Mouse (Mus musculus): ENCODE measurements around the gene Ubp1.

Ubp1 gene

DNA sequence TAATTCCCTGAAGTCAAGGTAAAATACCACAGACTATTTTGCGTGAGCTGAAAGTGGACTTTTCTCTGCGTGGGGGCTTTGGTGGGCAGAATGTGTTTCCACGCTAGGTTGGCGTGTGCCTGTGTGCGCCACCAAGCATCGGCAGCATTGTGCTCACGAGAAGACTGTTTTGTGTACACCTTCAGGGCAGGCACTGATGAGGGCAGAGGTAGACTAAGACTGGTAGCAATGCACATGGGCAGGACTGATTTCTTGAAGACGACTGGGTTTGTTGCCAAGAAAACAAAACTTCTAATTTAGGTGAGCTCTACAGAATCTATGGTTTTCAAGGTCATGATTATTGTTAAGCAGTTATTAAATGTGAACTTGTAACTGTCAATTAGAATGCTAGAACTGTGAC, 38.7 kb downstream of the Ubp1 start:
- DNase-seq (ENCODE audit: low read depth), result no peak

DNA sequence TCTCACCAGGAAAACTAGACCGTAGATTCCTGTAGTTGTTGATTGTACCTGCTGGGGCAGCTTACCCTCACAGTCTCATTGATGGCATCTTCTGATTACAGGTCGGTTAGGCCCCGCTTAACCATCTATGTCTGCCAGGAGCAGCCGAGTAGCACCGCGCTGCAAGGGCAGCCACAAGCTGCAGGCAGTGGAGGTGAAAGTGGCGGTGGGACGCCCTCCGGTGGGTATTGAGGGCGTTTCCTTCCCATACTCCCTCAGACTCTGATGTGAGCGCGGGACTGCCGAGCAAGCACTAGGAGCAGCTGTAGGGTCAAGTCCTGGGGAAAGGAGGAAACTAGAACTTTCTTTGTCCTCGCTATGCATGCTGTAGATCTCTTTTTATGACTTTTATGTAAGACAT, 39.3 kb downstream of the Ubp1 start:
- DNase-seq (ENCODE audit: low read depth), result no peak

DNA sequence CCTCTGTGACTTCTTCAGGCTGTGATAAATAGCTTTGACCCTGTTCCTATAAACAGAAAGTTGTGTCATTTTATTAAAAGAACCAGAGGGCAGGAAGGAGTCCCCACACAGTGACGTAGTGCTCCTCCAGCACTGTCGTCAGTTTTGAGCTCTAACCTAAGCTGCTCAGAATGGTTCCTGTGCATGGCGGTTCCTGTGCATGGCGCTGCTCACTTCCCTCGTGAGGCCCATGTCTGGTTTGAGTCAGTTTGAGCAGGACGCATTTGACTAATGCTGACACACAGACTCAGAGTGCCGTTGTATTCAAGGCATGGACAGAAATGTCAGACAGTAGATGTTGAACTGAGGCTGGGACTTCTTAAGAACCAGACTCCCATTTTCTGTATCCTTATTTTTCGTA, 40.9 kb downstream of the Ubp1 start:
- DNase-seq (ENCODE audit: low read depth), result no peak

DNA sequence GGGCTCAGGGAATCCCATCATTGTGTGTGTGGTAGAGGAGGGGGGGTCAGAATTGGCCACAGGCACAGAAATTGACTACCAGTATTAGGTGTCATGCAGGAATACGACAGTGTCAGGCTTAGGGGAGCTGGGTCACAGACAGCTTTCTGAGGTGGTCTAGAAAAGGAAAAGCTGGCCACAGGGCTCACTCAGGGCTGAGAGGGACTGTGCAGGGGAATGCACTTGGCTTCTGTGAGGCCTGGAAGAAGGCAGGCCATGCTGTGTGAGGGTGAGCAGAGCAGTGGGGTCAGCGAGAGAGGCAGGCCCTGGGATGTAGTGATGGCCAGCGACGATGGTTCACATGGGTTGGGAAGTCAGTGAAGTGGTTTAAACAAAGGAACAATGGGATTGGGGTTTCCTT, 43.1 kb downstream of the Ubp1 start:
- no peak for DNase-seq (ENCODE audit: low read depth)

DNA sequence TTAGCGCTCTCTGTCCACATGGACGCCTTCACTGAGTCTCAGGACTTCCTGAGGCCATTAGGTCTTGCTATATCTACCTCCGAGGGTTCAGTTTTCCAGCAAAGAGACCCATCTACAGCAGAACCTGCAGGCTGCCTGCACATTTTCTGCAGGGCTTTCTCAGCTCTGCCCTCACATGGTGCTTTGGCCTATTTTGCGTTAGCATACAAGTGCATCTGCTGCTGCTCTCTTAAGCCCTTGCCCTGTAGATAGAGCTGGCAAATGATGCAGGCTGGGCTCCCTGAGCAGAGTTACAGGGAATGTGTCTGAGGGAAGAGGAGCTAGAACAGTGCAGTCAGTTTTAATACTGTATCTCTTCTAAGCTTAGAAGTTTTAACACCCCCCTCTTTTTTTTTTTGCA, 44.2 kb downstream of the Ubp1 start:
- no peak for DNase-seq (ENCODE audit: low read depth)

GRCm38 (mm10) chr9:113975442-113975841, 44.7 kb downstream of the Ubp1 start:
- DNase-seq (ENCODE audit: low read depth), result no peak

GRCm38 (mm10) chr9:113976264-113976663, 45.5 kb downstream of the Ubp1 start:
- DNase-seq (ENCODE audit: low read depth), result no peak

DNA sequence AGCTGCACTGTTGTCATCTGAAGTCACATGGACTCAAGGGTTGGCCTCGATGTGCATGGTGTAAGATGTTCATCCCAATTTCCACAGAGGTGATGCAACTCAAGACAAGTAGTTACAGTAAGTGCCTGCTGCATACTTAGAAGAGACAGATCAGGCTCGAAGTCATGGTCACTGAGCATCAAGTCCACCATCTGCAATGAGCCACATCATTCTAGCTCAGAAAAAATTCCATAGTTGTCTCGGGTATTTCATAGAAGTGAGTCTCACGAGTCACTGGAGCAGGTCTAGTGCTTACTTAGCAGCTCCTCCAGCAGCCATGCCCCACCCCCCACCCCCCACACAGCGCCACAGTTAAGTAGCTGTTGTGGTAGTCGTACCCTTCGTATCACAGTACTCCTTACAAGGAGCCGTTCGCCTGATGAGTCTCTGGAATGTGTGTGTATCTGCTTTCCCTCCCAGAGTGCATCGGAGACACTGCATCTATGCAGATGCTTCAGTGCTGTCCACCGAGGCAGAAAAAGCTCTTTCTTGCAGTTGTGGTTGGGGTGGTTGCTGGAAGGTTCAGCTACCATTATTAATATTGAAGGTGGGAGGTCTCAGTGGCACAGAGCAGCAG, 46.6 kb downstream of the Ubp1 start:
- no peak for DNase-seq (ENCODE audit: low read depth)

- DNase-seq (ENCODE audit: low read depth), result no peak
Measured at GRCm38 (mm10) chr9:113978656-113979055, 47.9 kb downstream of the Ubp1 start.

DNA sequence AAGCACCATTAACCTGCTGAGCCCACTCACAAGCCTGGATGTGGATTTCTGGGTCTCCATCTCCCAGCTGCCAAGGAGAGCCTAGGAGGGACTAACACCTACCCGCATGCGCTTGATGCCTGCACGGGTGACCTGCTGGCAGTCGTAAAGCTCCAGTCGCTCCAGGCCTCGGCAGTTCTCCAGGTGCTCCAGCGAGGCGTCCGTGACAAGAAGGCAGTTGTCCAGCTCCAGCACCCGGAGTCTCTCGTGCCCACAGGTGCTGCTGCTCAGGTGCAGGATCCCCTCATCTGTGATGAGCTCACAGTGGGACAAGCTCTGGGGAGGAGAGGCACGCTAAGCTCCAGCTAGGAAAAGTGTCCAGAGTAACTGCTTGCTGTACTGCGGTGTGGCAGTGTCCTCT, 48.6 kb downstream of the Ubp1 start:
- DNase-seq (ENCODE audit: low read depth), result no peak

- no peak for DNase-seq (ENCODE audit: low read depth)
Measured at GRCm38 (mm10) chr9:113981099-113981880, 50.6 kb downstream of the Ubp1 start.

- DNase-seq (ENCODE audit: low read depth), result no peak
Measured at GRCm38 (mm10) chr9:113982451-113982850, 51.7 kb downstream of the Ubp1 start.

- DNase-seq (ENCODE audit: low read depth), result no peak
Measured at GRCm38 (mm10) chr9:113982883-113983670, 52.3 kb downstream of the Ubp1 start.

- DNase-seq (ENCODE audit: low read depth), result no peak
Measured at GRCm38 (mm10) chr9:113984946-113985620, 54.3 kb downstream of the Ubp1 start.

DNA sequence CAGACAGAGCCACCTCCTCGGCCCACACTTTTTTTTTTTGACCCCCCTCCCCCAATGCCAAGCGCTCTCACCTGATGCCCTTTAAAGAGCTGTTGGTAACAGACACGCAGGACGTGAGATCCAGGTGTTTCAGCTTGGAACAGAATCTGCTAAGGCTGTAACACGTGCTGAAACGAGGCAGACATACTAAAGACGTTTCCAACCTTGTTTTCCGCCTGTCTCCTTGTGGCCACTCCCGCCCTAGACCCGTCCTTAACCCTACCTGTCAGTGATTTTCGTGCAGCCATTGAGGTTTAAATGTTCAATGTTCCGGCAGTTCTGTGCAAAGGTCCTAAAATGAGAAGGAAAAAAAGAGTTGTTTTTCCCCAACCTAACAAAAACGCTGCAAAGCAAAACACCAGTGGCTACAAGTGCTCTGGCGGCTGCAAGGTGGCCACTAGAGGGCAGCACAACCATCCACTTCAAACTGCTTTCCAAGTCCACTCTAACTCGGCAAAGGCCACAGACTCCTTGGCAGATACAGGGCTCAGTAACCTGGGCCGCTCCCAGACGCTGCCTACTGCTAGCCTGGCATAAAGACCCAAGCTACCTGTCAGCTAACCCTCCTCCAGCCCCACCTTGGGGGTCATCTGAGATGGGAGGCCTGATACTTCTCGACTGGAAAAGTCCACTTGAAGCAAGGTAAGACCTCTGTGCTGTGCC, 60.0 kb downstream of the Ubp1 start:
- peak; percentile 84 for DNase-seq (ENCODE audit: low read depth)

DNA sequence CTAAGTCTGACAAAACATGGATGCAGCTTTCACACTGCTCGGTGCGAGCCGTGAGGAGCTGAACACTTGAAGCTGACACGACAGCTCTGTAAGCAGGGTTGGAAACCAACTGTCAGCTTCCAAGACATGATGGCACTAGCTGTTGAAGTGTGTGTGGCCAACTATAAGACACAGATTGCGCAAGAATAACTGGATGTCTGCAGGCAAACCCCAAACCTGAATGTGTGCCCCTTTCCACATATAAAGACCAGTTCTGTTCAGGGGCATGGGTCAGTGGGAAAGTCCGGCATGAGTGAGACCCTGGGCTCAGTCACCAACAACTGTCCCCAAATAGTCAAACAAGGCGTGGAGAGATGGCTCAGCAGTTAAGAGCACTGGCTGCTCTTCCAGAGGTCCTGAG, 62.1 kb downstream of the Ubp1 start:
- DNase-seq (ENCODE audit: low read depth), result no peak

DNA sequence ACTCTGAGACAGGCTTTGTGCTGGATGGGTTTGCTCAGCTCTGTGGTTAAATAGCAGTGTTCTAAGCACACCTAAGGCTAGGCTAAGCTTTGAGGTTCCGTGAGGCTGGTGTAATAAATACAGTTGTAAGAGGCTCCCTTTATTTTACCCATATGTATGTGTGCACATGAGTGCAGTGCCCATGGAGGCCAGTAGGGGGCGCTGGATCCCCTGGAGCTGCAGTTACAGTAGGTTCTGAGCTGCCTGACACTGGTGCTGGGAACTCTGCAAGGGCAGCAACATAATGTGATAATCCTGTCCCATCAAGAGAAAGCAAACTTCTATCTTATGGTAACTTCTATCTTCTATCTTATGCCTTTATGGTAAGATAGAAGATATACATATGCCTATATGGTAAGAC, 67.6 kb downstream of the Ubp1 start:
- no peak for DNase-seq (ENCODE audit: low read depth)

DNA sequence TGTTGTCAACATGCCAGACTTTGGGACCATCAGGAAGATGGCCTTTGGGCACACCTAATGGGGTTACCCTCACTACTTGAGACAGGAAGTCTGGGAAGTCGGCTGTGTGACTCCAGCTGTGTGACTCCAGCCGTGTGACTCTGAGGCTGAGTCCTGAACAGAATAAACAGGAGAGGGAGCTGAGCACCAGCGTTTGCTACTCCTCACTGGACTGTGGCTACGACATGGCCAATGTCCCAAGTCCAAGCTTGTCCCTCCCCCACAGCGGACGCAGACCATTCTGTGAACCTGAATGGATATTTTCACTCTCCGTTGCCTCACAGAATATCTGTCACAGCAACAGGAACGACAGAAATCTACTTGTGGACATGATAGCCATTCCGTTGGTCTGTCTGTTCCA, 76.1 kb downstream of the Ubp1 start:
- no peak for DNase-seq (ENCODE audit: low read depth)

DNA sequence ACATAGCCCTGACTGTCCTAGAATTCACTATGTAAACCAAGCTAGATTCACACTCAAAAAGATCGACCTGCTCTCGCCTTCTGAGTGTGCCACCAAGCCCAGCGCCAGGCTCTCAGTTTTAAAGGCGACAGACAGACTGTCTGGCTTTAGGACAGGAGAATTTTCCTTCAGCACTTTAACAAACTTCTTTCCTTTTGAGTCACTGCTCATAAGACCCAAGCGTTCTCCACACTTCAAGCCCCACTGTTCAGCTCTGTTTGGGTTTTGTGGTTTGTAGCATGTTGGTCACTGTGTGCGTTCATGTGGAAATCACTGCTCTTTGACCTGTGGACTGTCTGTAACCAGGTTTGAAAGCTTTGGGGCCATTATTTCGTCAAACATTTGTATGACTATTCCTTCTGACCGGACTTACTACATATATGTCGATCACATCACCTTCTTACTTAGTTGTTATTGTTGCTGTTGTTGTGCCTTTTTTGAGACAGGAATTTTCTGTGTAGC, 77.2 kb downstream of the Ubp1 start:
- no peak for DNase-seq (ENCODE audit: low read depth)

- no peak for DNase-seq (ENCODE audit: low read depth)
Measured at GRCm38 (mm10) chr9:114009526-114009925, 78.8 kb downstream of the Ubp1 start.

DNA sequence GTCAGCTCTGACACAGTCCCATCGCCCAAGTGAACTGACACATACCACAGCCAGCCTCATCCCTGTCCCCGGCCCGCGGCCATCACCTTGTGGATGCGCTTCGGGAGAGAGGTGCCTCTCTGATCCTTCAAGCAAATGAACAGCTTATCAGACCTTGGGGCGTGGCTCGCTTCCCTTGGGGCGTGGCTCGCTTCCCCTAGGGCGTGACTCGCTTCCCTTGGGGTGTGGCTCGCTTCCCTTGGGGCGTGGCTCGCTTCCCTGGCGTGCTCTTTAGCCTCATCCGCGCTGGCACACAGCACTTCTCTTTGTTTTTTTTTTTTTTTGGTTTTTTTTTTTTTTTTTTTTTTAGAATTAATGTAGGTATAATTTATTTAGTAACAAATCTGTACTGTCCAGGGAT, 80.5 kb downstream of the Ubp1 start:
- DNase-seq (ENCODE audit: low read depth), result no peak

- no peak for DNase-seq (ENCODE audit: low read depth)
Measured at GRCm38 (mm10) chr9:114014034-114014433, 83.3 kb downstream of the Ubp1 start.
